Mouse (Mus musculus) fat pad, adult 2 months (tissue): ENCODE data around the gene Lemd2.

Source experiments
- DNase-seq: peaks from one replicate; pipeline ENCODE4 v3.0.0-alpha.2; 2011; ENCODE audit warnings: low read depth, low spot score; ENCODE audit errors: extremely low read depth

Gene Lemd2

DNA sequence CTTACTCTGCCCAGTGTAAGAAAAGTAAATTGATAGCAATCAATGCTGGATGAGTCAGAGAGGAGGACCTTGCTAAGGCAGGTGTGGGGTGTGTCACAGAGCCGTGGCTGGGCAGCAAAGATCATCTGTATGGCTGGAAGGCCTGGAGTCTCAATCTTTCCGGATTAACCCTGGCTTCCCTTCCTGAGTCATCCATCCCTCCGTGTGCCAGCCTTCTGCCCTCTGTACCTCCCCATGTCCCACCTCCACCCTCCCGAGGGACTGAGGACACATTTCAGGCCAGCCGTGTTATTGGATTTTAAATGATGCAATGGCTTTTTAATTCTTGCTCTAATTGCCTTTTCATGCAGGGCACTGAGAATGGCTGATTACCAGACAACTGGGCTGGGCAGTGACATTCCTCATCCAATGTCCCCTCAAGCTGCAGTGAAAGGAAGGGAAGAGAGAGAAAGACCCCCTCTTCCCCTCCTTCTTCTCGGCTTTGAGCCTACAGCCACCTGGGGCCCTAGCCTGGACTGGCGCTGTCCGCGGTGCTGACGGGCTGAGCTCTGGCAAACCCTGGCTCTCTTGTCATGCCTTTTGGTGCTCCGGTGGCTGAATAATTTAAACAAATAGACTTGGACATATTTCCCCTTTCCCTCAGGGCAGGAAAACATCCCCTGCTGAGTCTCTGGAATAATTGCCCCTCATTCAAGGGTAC, 24.1 kb upstream of the Lemd2 start:
- DNase-seq: no peak

- no peak for DNase-seq
These were observed 23.0 kb upstream of the Lemd2 start for GRCm38 (mm10) chr17:27227258-27227657.

GRCm38 (mm10) chr17:27226701-27227100, 22.4 kb upstream of the Lemd2 start:
- no peak for DNase-seq

- DNase-seq: no peak
These were observed 21.5 kb upstream of the Lemd2 start for GRCm38 (mm10) chr17:27225801-27226200.

GRCm38 (mm10) chr17:27223821-27224220, 19.6 kb upstream of the Lemd2 start:
- no peak for DNase-seq

GRCm38 (mm10) chr17:27221562-27221961, 17.3 kb upstream of the Lemd2 start:
- no peak for DNase-seq

- DNase-seq: no peak
These were observed 14.6 kb upstream of the Lemd2 start for GRCm38 (mm10) chr17:27218916-27219315.

DNA sequence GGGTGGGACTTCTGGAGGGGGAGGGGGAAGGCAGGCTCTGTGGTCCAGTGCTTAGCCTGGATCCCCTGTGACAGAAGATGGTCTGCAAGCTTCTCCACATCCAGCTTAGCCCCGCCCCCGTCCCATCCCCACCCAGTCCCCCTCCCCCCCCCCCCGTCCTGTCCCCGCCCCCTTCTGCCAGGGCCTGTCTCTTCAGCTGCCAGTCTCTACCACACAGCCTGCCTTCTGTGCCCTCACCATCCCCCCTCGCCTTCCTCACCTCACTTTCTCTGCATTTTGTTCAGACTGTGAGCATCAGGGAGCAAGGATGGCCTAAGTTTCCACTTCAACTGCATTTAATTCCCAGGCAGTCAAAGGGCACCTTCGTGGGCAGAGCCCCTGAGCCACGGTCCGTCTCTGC, 14.1 kb upstream of the Lemd2 start:
- DNase-seq: no peak

DNA sequence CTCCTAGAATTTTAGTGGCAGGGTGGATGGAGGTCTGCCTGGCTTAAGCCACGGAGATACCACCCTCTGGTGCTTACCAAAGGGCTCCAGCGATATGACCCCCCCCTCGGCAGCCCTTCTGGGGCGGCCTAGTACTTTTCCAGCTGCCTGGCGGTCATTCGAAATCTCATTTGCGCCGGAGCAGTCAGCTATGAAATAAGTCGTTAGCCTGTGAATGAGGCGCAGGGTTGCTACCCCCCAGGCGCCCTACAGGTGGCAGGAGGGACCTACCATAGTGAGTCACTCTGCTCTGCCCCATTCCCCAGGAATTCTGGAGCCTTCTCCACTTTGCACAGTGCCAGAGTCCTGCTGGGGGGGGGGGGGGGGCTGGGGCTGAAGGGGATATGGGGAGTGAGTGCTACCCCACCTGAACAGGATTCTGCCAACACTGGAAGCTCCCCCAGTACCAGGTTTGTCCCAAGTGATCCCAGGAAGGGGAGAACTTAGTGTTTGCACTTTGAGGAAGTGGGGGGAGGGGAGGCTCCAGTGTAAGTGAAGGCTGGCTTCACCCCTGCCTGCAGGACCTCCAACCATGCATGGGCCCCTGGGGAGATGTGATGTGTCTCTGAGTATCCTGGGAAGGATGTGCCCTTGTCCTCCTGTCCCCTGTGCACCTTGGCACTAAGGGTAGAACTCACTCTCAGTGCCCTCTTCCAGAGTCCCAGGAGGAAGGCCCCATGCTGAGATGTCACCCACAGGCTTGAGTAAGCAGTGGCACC, 8.7 kb upstream of the Lemd2 start:
- DNase-seq: no peak

DNA sequence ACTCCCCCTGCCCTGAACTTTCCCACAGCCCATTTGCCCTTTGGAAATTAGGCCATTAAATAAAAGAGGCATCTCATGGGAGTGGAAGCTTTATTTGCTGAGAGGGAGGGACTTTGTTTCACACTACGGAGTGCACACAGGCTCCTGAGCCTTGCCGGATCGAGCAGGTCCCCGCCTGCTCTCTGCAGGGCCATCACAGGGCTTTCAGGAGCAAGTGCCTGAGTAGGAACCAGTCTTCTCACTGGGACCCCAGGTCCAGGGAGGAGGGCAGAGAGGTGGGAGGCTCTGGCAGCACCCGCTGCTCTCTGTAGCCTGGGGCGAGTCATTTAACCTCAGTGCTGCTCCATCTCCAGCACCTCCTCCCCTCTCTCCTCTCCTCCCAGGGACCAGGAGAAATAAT, 7.7 kb upstream of the Lemd2 start:
- DNase-seq: no peak

DNA sequence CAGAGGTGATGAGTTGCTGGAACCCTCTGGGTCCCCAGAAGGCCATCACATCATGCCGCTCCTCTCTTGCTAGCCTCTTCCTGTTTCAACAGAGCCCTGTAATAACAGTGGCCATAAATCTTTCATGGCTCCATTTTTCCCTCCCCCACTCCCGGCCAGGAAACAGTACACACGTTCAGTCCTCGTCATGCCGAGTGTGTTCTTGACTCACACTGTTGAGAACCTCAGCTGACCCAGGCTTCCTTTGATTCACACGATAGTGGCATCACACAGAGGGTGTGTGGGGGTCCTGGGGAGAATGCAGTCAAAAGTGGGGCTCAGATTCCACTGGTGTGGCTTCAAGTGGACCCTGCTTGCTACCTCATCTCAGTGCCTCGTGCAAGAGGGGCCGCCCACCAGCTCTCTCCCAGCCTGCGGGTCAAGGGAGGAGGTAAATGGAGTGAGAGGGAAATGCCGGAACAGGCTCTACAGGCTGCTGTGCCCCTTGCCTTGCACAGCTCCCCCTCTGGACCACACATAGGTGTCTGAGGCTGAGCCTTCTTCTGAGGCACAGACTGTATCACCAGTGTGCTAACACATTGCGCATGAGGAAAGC, 2.9 kb upstream of the Lemd2 start:
- DNase-seq: no peak

GRCm38 (mm10) chr17:27203358-27204074, 753 bp downstream of the Lemd2 start:
- DNase-seq: no peak

GRCm38 (mm10) chr17:27202919-27203357, 1.3 kb downstream of the Lemd2 start:
- no peak for DNase-seq

GRCm38 (mm10) chr17:27201981-27202380, 2.3 kb downstream of the Lemd2 start:
- DNase-seq: no peak

GRCm38 (mm10) chr17:27200801-27201200, 3.5 kb downstream of the Lemd2 start:
- peak; percentile 56 for DNase-seq

DNA sequence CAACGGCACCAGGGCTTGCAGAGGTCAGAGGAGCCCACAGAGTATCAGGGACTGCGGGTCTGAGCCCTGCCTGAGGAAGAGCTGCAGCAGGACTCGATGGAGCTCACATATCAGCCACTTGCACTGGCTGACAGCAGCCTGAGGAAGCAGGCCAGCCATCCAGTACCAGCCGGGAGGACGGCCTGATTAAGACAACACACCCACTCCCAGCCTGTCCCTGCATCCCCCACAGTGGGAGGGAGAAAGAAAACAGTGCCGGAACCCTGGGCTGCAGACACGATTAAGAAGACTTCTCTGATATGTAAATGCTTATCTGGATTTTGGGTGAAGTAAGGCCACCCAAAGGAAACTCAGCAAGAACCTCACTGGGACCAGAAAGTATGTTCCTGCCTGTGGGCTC, 4.4 kb downstream of the Lemd2 start:
- DNase-seq: no peak

- no peak for DNase-seq
These were observed 5.1 kb downstream of the Lemd2 start for GRCm38 (mm10) chr17:27199205-27199604.

DNA sequence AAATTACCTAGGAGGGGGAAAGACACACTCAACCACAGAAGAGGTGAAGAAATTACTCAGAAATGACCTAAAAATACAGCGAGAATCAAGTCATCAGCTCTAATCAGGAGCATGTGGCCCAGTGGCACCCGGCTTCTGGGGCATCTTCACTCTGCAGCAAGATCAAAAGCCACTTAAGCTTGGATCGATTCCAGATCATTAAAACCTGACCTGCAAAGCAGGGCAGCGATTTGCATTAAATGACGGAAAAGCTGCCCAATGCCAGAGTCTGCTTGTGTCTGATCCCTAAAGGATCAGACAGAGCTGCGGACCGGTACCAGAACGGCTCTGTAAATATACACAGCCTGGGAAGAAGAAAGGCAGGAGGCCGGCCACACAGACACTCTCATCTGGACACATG, 8.1 kb downstream of the Lemd2 start:
- DNase-seq: no peak

GRCm38 (mm10) chr17:27194258-27195185, 9.7 kb downstream of the Lemd2 start:
- DNase-seq: no peak

DNA sequence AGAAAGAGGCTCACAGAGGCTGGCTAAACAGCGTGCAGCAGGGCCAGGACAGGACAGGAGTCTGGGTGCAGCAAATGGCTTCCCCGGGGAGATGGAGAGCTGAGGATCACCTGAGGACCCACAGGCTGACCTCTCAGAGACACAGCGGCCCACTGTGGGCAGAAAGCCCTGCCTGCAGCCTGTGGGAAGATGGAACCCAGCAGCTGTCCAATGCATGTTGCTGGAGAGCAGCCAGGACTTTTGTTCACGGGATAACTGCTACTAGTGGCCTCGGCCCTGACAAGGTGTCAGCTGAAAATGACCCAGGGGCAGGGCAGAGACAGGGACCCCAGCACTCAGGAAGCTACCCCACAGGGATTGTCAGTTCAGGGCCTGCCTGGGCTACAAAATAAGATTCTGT, 12.5 kb downstream of the Lemd2 start:
- DNase-seq: no peak
